Mouse (Mus musculus) spleen, adult 2 months (tissue): ENCODE data around the gene Ak5.

Experiments used
- CTCF ChIP-seq: fragments of 200-500 bp; IDR thresholded peaks from 2 replicates; pipeline ENCODE4 v1.5.1; 2011; ENCODE audit warnings: mild to moderate bottlenecking, inconsistent platforms; ENCODE audit not compliant: insufficient read depth, insufficient read length, insufficient replicate concordance; ENCODE audit errors: extremely low read depth
- POLR2A ChIP-seq: fragments of 200-500 bp; IDR thresholded peaks from 2 replicates; pipeline ENCODE4 v1.6.1; 2011; ENCODE audit warnings: low read depth, low read length, inconsistent platforms

DNA sequence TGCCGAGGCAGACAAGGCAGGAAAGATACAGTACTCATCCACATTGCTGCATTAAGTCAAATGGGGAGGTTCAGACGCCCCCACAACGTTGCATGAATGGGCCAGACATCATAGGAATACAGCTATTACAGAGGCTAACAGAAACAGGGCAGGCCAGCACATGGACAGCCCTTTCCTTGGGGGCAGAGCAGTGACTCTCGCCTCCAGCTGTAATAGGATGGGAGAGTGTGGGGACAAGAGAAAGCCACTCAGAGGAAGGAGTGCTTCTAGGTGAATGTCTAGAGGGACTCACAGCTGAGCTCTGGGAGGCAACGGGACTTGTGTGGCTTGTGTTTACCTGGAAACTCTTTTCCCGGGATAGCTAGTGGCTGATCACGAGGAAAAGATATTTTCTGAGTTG, 184.4 kb downstream of the Ak5 start:
- no peak for TF ChIP-seq POLR2A
- TF ChIP-seq CTCF, result no peak
